Mouse (Mus musculus): ENCODE data around the gene Rnf222. TPM values are rescaled to one million over a fixed set of nuclear protein-coding genes. Genes with fewer than 3 reads are reported as not detected.

Gene Rnf222
- total and polyA plus RNA-seq, 3 experiments: not detected

GRCm38 (mm10) chr11:68888653-68889052 lies 300 bp downstream of the Rnf222 start:
- TF ChIP-seq JUN (IDR thresholded peaks at IDR 0.05; ENCODE audit: insufficient read depth, low read depth, low read length): no peak
- no peak for TF ChIP-seq GABPA (IDR thresholded peaks at IDR 0.05; ENCODE audit: insufficient replicate concordance, low read depth, low read length)
- no peak for TF ChIP-seq SMC3 (IDR thresholded peaks at IDR 0.05; ENCODE audit: low read depth, low read length)
- no peak for TF ChIP-seq CHD1 (IDR thresholded peaks at IDR 0.05; ENCODE audit: low read depth, low read length)
- TF ChIP-seq CTCF (conservative IDR thresholded peaks at IDR 0.05 in 1 of 2, IDR thresholded peaks at IDR 0.05 in 1 of 2; ENCODE audit: low read depth in 2 of 2, low read length in 2 of 2): no peak
- in situ Hi-C loops (cut with MboI; ENCODE audit: low pct_ligation_motif_present, low pct_unique_long_range_greater_than_20kb, low sequenced_read_pairs): no loop called here
- Histone ChIP-seq H3K9ac (ENCODE audit: insufficient read depth, low read depth) (no peak overlapping the region), H3K27ac (ENCODE audit: insufficient read depth, low read depth) (no peak overlapping the region), H3K4me3 (replicated peaks in 1 of 3; ENCODE audit: low read depth in 2 of 3, low read length in 2 of 3, poor library complexity in 1 of 3) (no peak overlapping the region), H3K79me2 (replicated peaks; ENCODE audit: control insufficient read depth, extremely low read depth, insufficient read depth, poor library complexity, severe bottlenecking) (no peaks in the 10 kb centered on the region), H3K9me3 (replicated peaks; ENCODE audit: low read length) (no peaks in the 10 kb centered on the region), H3K4me2 (ENCODE audit: insufficient read depth, low read depth, poor library complexity, severe bottlenecking) (no peak overlapping the region), H3K4me1 (ENCODE audit: control insufficient read depth in 1 of 2, insufficient read depth in 2 of 2) (peaks cover 0 to 3% of the 10 kb centered on the region in 2 experiments; a peak in 1 of 4 replicates), H3K27me3 (replicated peaks) (peaks cover 8% of the 10 kb centered on the region), H3K36me3 (replicated peaks in 1 of 2; ENCODE audit: control insufficient read depth in 1 of 2, insufficient read depth in 1 of 2, low read length in 1 of 2) (no peaks in the 10 kb centered on the region)
- DNase-seq (ENCODE audit: extremely low read depth): no peak
- dilution Hi-C loops (cut with MboI; ENCODE audit: extremely low pct_ligation_motif_present, extremely low pct_unique_long_range_greater_than_20kb, low sequenced_read_pairs): no loop called here

- H3K36me3 ChIP-seq (replicated peaks in 1 of 2; ENCODE audit: control insufficient read depth in 1 of 2, insufficient read depth in 1 of 2, low read length in 1 of 2): no peaks in the 10 kb centered on the region
- no peak overlapping the region for H3K4me2 ChIP-seq (ENCODE audit: insufficient read depth, low read depth, poor library complexity, severe bottlenecking)
- H3K79me2 ChIP-seq (replicated peaks; ENCODE audit: control insufficient read depth, extremely low read depth, insufficient read depth, poor library complexity, severe bottlenecking): no peaks in the 10 kb centered on the region
- H3K27me3 ChIP-seq (replicated peaks): peaks cover 11% of the 10 kb centered on the region
- no peak overlapping the region for H3K4me3 ChIP-seq (replicated peaks in 1 of 3; ENCODE audit: low read depth in 2 of 3, low read length in 2 of 3, poor library complexity in 1 of 3)
- no peaks in the 10 kb centered on the region for H3K9me3 ChIP-seq (replicated peaks; ENCODE audit: low read length)
- no peak overlapping the region for H3K9ac ChIP-seq (ENCODE audit: insufficient read depth, low read depth)
- H3K27ac ChIP-seq (ENCODE audit: insufficient read depth, low read depth): no peak overlapping the region
- no peak for TF ChIP-seq EP300 (IDR thresholded peaks at IDR 0.05; ENCODE audit: low read length)
- no peak for TF ChIP-seq TBP (conservative IDR thresholded peaks at IDR 0.05; ENCODE audit: low read depth, low read length)
- no peak for TF ChIP-seq HCFC1 (IDR thresholded peaks at IDR 0.05; ENCODE audit: low read depth, low read length)
- TF ChIP-seq POLR2A (IDR thresholded peaks at IDR 0.05; ENCODE audit: low read depth, low read length): no peak
- in situ Hi-C loops (cut with MboI; ENCODE audit: low pct_ligation_motif_present, low pct_unique_long_range_greater_than_20kb, low sequenced_read_pairs) (no loop called here), dilution Hi-C loops (cut with MboI; ENCODE audit: extremely low pct_ligation_motif_present, extremely low pct_unique_long_range_greater_than_20kb, low sequenced_read_pairs) (no loop called here)
- DNase-seq (ENCODE audit: extremely low read depth): no peak
- peaks cover 0 to 3% of the 10 kb centered on the region in 2 experiments; a peak in 1 of 4 replicates for H3K4me1 ChIP-seq (ENCODE audit: control insufficient read depth in 1 of 2, insufficient read depth in 2 of 2)
These were observed 2.3 kb downstream of the Rnf222 start for GRCm38 (mm10) chr11:68890625-68891024.

GRCm38 (mm10) chr11:68891823-68892222 lies 3.5 kb downstream of the Rnf222 start:
- dilution Hi-C loops (cut with MboI; ENCODE audit: extremely low pct_ligation_motif_present, extremely low pct_unique_long_range_greater_than_20kb, low sequenced_read_pairs): no loop called here

More at GRCm38 (mm10) chr11:68891823-68892222, 3.5 kb downstream of the Rnf222 start:
- no peaks in the 10 kb centered on the region for H3K36me3 ChIP-seq (replicated peaks in 1 of 2; ENCODE audit: control insufficient read depth in 1 of 2, insufficient read depth in 1 of 2, low read length in 1 of 2)
- in situ Hi-C loops (cut with MboI; ENCODE audit: low pct_ligation_motif_present, low pct_unique_long_range_greater_than_20kb, low sequenced_read_pairs): no loop called here
- no peak overlapping the region for H3K27ac ChIP-seq (ENCODE audit: insufficient read depth, low read depth)
- no peak for DNase-seq (ENCODE audit: extremely low read depth)
- H3K9me3 ChIP-seq (replicated peaks; ENCODE audit: low read length): no peaks in the 10 kb centered on the region
- H3K9ac ChIP-seq (ENCODE audit: insufficient read depth, low read depth): no peak overlapping the region
- TF ChIP-seq USF2 (conservative IDR thresholded peaks at IDR 0.05; ENCODE audit: low read depth, low read length) (no peak), TCF12 (IDR thresholded peaks at IDR 0.05; ENCODE audit: low read depth, low read length) (no peak), ZKSCAN1 (IDR thresholded peaks at IDR 0.05; ENCODE audit: borderline replicate concordance, low read depth, low read length) (no peak), GABPA (IDR thresholded peaks at IDR 0.05; ENCODE audit: insufficient replicate concordance, low read depth, low read length) (no peak), RCOR1 (conservative IDR thresholded peaks at IDR 0.05; ENCODE audit: low read depth, low read length) (no peak)
- H3K27me3 ChIP-seq (replicated peaks): peaks cover 11% of the 10 kb centered on the region
- no peaks in the 10 kb centered on the region for H3K79me2 ChIP-seq (replicated peaks; ENCODE audit: control insufficient read depth, extremely low read depth, insufficient read depth, poor library complexity, severe bottlenecking)
- H3K4me3 ChIP-seq (replicated peaks in 1 of 3; ENCODE audit: low read depth in 2 of 3, low read length in 2 of 3, poor library complexity in 1 of 3): no peak overlapping the region
- peaks cover 0 to 3% of the 10 kb centered on the region in 2 experiments; a peak in 1 of 4 replicates for H3K4me1 ChIP-seq (ENCODE audit: control insufficient read depth in 1 of 2, insufficient read depth in 2 of 2)
- H3K4me2 ChIP-seq (ENCODE audit: insufficient read depth, low read depth, poor library complexity, severe bottlenecking): no peak overlapping the region
